Mouse (Mus musculus) hindbrain, embryonic 14.5 days (tissue): Measurements from ENCODE around the gene Npepps. TPM values are rescaled to one million over a fixed set of nuclear protein-coding genes. Genes with fewer than 3 reads are reported as not detected.

ENCODE experiments used
- ATAC-seq: fragments of 200-750 bp; cut with Nextera tagmentation; 2 replicates; pipeline ENCODE4 v1.8.0; 2017; ENCODE audit warnings: moderate number of reproducible peaks, mild to moderate bottlenecking, moderate TSS enrichment, moderate library complexity; ENCODE audit not compliant: low FRiP score
- DNase-seq: peaks from one replicate; pipeline ENCODE4 v3.0.0-alpha.2; 2015; ENCODE audit warnings: low spot score
- H3K27ac ChIP-seq: fragments of 300-500 bp; sonication (generic); 2 replicates; pipeline ENCODE4 v1.5.1; 2014; ENCODE audit warnings: mild to moderate bottlenecking, moderate library complexity
- H3K27me3 ChIP-seq: fragments of 300-500 bp; sonication (generic); 2 replicates; pipeline ENCODE4 v1.6.1; 2014; ENCODE audit warnings: mild to moderate bottlenecking, low read length, mixed read lengths; ENCODE audit not compliant: control insufficient read depth, insufficient read depth
- H3K36me3 ChIP-seq: fragments of 300-500 bp; sonication (generic); replicated peaks from 2 replicates; pipeline ENCODE4 v1.6.1; 2014; ENCODE audit not compliant: control insufficient read depth, insufficient read depth
- H3K4me1 ChIP-seq: fragments of 300-500 bp; sonication (generic); replicated peaks from 2 replicates; pipeline ENCODE4 v1.6.1; 2014; ENCODE audit warnings: antibody characterized with exemption, low read length, mixed read lengths; ENCODE audit not compliant: control insufficient read depth, insufficient read depth
- H3K4me2 ChIP-seq: fragments of 300-500 bp; sonication (generic); replicated peaks from 2 replicates; pipeline ENCODE4 v1.6.1; 2014; ENCODE audit warnings: mild to moderate bottlenecking, moderate library complexity
- H3K4me3 ChIP-seq: fragments of 300-500 bp; sonication (generic); replicated peaks from 2 replicates; pipeline ENCODE4 v1.5.1; 2014; ENCODE audit warnings: mild to moderate bottlenecking, low read length
- H3K9ac ChIP-seq: fragments of 300-500 bp; sonication (generic); 2 replicates; pipeline ENCODE4 v1.6.1; 2014
- H3K9me3 ChIP-seq: fragments of 300-500 bp; sonication (generic); 2 replicates; pipeline ENCODE4 v1.6.1; 2016; ENCODE audit warnings: low read length; ENCODE audit not compliant: control insufficient read depth
- WGBS: fragments of 180-500 bp; shearing (Covaris S2); extraction: QIAGEN DNeasy Blood & Tissue Kit; methylation state at CpG from one replicate; pipeline ENCODE4 v1.1.7; 2014; 5-methylcytosine and 5-hydroxymethylcytosine counted together
- polyA plus RNA-seq: library from polyadenylated mRNA; unstranded; fragments of >200 nt; fragmentation: Nextera tagmentation; extraction: Ambion mirVana; gene quantifications from 2 replicates; pipeline ENCODE4 v1.2.1, GENCODE M21; 2014

Gene Npepps
- polyA plus RNA-seq, 1 experiment from 2014 or later, result 132 TPM

DNA sequence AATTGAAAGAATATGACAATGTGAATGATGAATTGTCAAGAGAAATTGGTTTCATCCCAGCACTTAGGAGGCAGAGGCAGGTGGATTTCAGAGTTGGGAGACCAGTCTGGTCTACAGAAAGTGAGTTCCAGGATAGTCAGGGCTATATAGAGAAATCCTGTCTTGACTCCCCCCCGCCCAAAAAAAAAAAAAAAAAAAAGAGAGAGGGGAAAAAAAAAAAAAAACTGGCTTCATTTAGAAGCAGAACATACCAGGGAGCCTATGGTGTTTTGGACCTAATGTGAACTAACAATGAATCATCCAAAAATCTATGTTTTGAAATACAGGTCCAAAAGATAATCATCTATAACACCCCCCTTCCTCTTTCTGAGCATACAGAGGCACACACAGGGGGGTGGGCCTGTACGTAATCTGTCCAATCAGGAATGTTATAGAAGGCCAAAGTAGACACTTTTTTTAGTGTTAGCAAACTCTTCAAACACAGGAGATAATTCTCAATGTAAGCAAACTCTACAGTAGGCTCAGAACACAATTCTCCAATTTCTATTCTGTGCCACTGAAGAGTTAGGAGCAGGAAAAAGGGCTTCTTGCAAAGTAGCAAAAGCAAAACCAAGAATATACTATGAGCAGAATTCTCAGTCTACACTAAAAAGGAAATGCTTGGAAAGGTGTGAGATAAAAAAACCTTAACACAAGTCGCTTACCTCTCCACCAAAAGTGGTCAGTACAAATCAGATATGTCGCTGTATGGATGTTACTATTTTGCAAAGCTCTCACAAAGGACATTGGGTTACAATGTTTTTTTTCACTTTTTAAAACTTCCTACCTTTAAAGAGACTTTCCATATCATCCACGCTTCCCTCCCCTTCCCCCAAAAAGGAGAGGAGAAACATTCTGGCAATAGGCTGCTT lies 94.5 kb downstream of the Npepps start:
- H3K4me3 ChIP-seq, result peak overlapping the region; percentile 96
- peaks cover 52% of the 10 kb centered on the region for H3K36me3 ChIP-seq
- H3K9ac ChIP-seq, result peak overlapping the region; percentile 53
- no peaks in the 10 kb centered on the region for H3K9me3 ChIP-seq
- 75% methylated on average over 5 of the region's 5 CpGs for WGBS
- H3K4me1 ChIP-seq, result peaks cover 15% of the 10 kb centered on the region
- H3K27ac ChIP-seq, result no peak overlapping the region
- H3K27me3 ChIP-seq, result no peaks in the 10 kb centered on the region
- ATAC-seq, result no peak
- peak overlapping the region; percentile 61 for H3K4me2 ChIP-seq
- no peak for DNase-seq

DNA sequence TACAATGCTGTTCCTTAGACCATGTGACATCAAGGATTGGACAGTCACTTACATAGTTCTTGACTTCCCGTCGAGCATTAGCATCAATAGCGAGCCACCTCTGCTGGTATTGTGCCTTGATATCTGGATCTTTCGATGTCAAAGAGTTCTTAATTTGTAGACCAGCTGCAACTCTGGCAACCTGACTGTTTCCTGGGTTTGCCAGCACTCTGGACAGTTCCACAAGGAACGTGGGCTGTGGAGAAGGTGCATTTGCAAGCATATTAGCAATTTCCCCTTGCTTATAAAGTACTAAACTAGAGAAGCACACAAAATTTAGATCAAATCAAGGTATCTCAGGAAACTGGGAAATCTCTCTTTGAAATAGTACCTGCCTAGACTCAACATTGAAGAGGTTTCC lies 95.6 kb downstream of the Npepps start:
- no peak overlapping the region for H3K4me2 ChIP-seq
- no peak for DNase-seq
- no peak overlapping the region for H3K27ac ChIP-seq
- WGBS, result 81% methylated on average over 5 of the region's 5 CpGs
- ATAC-seq, result no peak
- H3K36me3 ChIP-seq, result peaks cover 63% of the 10 kb centered on the region
- H3K9ac ChIP-seq, result no peak overlapping the region
- H3K4me3 ChIP-seq, result no peak overlapping the region
- no peaks in the 10 kb centered on the region for H3K27me3 ChIP-seq
- H3K4me1 ChIP-seq, result peaks cover 15% of the 10 kb centered on the region
- no peaks in the 10 kb centered on the region for H3K9me3 ChIP-seq

DNA sequence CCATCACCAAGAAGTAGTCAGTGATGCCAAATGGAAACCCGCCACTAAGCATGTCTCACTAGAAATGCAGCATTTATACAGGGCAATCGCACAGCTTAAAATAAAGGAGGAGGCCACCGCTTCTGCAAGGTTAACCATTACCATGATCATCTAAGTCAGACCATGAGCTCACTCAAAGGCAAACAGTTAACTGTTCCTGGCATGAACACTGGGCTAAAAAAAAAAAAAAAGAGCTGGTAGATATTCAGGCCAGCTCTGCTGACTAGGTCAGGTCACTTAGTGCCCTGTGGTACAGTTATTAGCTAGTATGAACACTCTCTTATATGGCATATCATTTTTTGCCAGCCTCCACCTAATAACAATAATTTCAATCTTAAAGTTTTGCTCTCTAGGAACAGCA lies 98.0 kb downstream of the Npepps start:
- ATAC-seq (no peak), DNase-seq (no peak)
- Histone ChIP-seq H3K4me2 (no peak overlapping the region), H3K9me3 (no peaks in the 10 kb centered on the region), H3K4me3 (no peak overlapping the region), H3K27ac (no peak overlapping the region), H3K27me3 (no peaks in the 10 kb centered on the region), H3K9ac (no peak overlapping the region), H3K36me3 (peaks cover 87% of the 10 kb centered on the region), H3K4me1 (peaks cover 8% of the 10 kb centered on the region)
- 95% methylated on average over 3 of the region's 3 CpGs for WGBS

DNA sequence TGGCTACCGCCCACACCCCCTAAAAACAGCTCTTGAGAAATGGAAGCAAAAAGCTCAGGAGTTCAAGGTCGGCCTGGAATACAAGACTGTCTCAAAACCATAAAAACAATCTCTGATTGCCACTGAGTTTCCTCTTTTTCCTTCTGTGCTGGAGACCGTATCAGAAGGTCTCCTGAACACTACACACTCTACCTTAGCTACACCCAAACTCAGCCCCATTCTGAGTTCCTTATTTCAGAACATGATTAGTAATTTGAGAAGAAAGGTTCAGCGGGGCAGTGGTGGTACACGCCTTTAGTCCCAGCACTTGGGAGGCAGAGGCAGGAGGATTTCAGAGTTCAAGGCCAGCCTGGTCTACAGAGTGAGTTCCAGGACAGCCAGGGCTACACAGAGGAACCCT lies 99.4 kb downstream of the Npepps start:
- H3K27me3 ChIP-seq, result no peaks in the 10 kb centered on the region
- H3K4me2 ChIP-seq, result no peak overlapping the region
- 91% methylated on average over 5 of the region's 5 CpGs for WGBS
- no peak overlapping the region for H3K9ac ChIP-seq
- H3K27ac ChIP-seq, result no peak overlapping the region
- ATAC-seq (no peak), DNase-seq (no peak)
- peaks cover 99% of the 10 kb centered on the region for H3K36me3 ChIP-seq
- H3K9me3 ChIP-seq, result no peaks in the 10 kb centered on the region
- no peak overlapping the region for H3K4me3 ChIP-seq
- peaks cover 2% of the 10 kb centered on the region; the same call in 1 of the 2 replicates for H3K4me1 ChIP-seq

DNA sequence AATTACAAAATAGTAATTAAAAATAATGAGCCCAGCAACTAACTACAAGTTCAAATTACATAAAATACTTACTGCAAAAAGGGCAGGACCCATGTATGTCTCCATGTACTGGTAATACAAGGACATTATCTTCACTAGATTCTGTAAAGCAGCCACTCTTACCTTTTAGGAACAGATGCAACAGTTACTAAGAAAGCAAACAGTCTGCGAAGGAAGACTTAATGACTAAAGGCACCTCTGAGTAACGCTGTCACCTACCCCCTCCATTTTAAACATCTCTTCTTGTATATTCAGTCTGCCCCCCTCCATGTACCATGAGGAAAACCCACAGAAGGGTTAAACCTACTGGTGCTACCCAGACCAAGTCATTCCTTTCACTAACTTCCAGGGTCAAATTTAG lies 102.2 kb downstream of the Npepps start:
- WGBS, result 99% methylated on average over 2 of the region's 2 CpGs
- Histone ChIP-seq H3K4me1 (no peaks in the 10 kb centered on the region), H3K9ac (no peak overlapping the region), H3K9me3 (no peaks in the 10 kb centered on the region), H3K36me3 (peaks cover 100% of the 10 kb centered on the region), H3K4me2 (no peak overlapping the region), H3K4me3 (no peak overlapping the region), H3K27me3 (no peaks in the 10 kb centered on the region), H3K27ac (no peak overlapping the region)
- no peak for ATAC-seq
- no peak for DNase-seq

DNA sequence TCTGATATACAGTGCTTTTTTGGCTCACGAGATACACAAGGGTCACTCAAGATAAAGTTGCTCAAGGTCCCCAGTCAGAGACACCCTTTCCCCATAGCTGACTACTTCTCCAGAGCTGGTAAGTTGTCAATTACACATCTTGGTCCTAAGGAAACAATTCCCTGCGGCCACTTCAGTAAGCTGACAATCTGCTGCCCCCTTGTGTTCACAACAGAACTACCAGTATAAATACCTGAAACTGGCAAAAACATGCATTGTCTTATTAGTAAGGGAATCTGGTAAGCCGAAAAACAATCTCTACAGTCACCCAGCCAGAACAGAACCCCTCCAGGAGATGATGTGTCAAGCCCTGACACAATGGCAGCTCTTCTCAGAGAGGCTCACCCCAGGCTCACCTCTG lies 103.6 kb downstream of the Npepps start:
- ATAC-seq (no peak), DNase-seq (peak; percentile 79)
- Histone ChIP-seq H3K27ac (no peak overlapping the region), H3K9ac (no peak overlapping the region), H3K9me3 (no peaks in the 10 kb centered on the region), H3K27me3 (no peaks in the 10 kb centered on the region), H3K36me3 (peaks cover 100% of the 10 kb centered on the region), H3K4me2 (no peak overlapping the region), H3K4me1 (no peaks in the 10 kb centered on the region), H3K4me3 (no peak overlapping the region)
- 54% methylated on average over 3 of the region's 3 CpGs for WGBS

DNA sequence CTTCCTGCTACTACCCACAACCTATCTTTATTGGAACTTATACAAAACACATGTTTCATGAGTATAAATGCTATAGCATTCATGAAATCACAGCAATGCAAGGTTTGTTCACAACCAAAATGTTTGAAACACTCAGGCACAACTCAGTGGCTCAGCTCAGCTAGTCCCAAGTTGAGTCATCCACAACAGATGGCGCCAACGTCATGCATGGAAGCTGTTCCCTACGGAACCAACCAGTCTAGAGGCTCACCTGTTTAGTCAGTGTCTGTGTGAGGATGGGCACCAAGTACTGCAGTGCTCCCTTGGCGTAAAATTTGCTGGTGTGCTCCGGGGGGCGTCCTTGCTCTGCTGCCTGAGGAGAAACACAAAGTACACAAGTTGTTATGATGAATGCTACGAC lies 104.9 kb downstream of the Npepps start:
- ATAC-seq (no peak), DNase-seq (no peak)
- Histone ChIP-seq H3K9me3 (no peaks in the 10 kb centered on the region), H3K4me3 (no peak overlapping the region), H3K4me1 (no peaks in the 10 kb centered on the region), H3K27me3 (no peaks in the 10 kb centered on the region), H3K27ac (no peak overlapping the region), H3K9ac (no peak overlapping the region), H3K36me3 (peaks cover 100% of the 10 kb centered on the region), H3K4me2 (no peak overlapping the region)
- 92% methylated on average over 7 of the region's 7 CpGs for WGBS

DNA sequence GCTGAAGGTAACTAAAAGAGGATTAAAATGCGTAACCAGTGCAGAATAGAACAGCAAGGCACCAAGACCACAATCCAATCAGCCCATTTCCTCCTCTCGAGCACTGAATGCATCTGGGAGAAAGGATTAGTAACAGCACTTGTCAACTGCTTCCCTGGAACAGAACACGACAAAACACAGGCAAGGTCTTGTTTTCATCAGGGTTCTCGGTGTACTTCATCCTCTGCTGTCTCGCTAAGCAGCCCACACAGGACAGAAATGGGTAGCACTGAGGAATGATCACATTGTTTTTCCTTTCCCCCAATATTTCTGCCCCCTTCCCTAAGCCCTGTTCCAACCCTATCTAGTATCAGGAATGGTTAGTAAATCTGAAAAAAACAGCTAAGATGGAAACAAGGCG lies 120.1 kb downstream of the Npepps start:
- WGBS, result 79% methylated on average over 6 of the region's 6 CpGs
- no peak for DNase-seq
- H3K27ac ChIP-seq, result no peak overlapping the region

DNA sequence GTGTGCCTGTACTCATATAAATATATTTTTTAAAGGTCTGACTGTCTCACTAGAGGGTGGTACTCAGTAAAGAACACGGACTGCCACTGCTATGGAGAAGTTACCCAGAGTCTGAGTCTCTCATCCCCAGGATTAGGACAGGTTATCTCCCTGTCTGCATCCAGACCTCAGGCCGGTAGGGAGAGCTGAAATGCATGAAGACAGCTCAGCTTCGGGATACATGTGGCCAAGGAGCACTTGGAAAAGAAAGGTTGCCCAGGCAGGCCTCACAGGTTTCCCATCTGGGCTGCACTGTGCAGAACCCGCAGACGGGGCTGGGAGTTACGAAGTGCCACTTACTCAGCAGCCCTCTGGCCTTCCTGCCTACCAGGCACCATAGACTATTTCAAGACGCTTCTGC lies 123.4 kb downstream of the Npepps start:
- H3K4me3 ChIP-seq, result no peak overlapping the region
- no peak for ATAC-seq
- WGBS, result 76% methylated on average over 7 of the region's 7 CpGs
- peaks cover 10% of the 10 kb centered on the region for H3K4me1 ChIP-seq
- H3K9me3 ChIP-seq, result no peaks in the 10 kb centered on the region
- no peak overlapping the region for H3K9ac ChIP-seq
- peaks cover 71% of the 10 kb centered on the region for H3K36me3 ChIP-seq
- no peak overlapping the region for H3K4me2 ChIP-seq
- H3K27me3 ChIP-seq, result no peaks in the 10 kb centered on the region
- no peak for DNase-seq
- H3K27ac ChIP-seq, result no peak overlapping the region

More for the DNA sequence above, 120.1 kb downstream of the Npepps start:
- H3K4me1 ChIP-seq, result no peaks in the 10 kb centered on the region
- no peak for ATAC-seq
- H3K9ac ChIP-seq, result no peak overlapping the region
- no peaks in the 10 kb centered on the region for H3K9me3 ChIP-seq
- peaks cover 96% of the 10 kb centered on the region for H3K36me3 ChIP-seq
- H3K4me3 ChIP-seq, result no peak overlapping the region
- H3K27me3 ChIP-seq, result no peaks in the 10 kb centered on the region
- no peak overlapping the region for H3K4me2 ChIP-seq
